Mouse (Mus musculus) small intestine, adult 2 months (tissue): ENCODE measurements around the gene Trpm6.

ENCODE experiments used
- CTCF ChIP-seq: fragments of 200-500 bp; IDR thresholded peaks from 2 replicates; pipeline ENCODE4 v1.5.1; 2012; ENCODE audit warnings: low read depth, mild to moderate bottlenecking, control low read depth, inconsistent platforms, low read length, moderate library complexity, mixed read lengths; ENCODE audit not compliant: insufficient replicate concordance, insufficient read length; ENCODE audit errors: extremely low read depth
- POLR2A ChIP-seq: fragments of 200-500 bp; IDR thresholded peaks from 2 replicates; pipeline ENCODE4 v1.6.1; 2012; ENCODE audit warnings: low read depth, mild to moderate bottlenecking, control low read depth, inconsistent platforms, low read length, moderate library complexity

GRCm38 (mm10) chr19:18757706-18758105, 7.9 kb downstream of the Trpm6 start:
- TF ChIP-seq CTCF: no peak
- TF ChIP-seq POLR2A: no peak
